Mouse (Mus musculus) brain, embryonic 14.5 days (tissue): ENCODE measurements around the gene Atf6.

Experiments used
- CTCF ChIP-seq: fragments of 200-500 bp; IDR thresholded peaks from 2 replicates; pipeline ENCODE4 v1.5.1; 2012; ENCODE audit warnings: inconsistent platforms, mild to moderate bottlenecking, moderate library complexity, borderline replicate concordance; ENCODE audit not compliant: insufficient read depth, insufficient read length; ENCODE audit errors: extremely low read depth
- POLR2A ChIP-seq: fragments of 200-500 bp; IDR thresholded peaks from 2 replicates; pipeline ENCODE4 v1.6.1; 2012; ENCODE audit warnings: mild to moderate bottlenecking, inconsistent platforms, borderline replicate concordance; ENCODE audit not compliant: poor library complexity, insufficient read depth, insufficient read length, severe bottlenecking; ENCODE audit errors: extremely low read depth

GRCm38 (mm10) chr1:170656518-170657227 lies 210.9 kb downstream of the Atf6 start:
- TF ChIP-seq POLR2A, result no peak
- TF ChIP-seq CTCF, result no peak
